Mouse (Mus musculus) embryo, embryonic 10.5 days (tissue): ENCODE results near the gene Cbl.

Source experiments
- DNase-seq: peaks from one replicate; pipeline ENCODE4 v3.0.0-alpha.2; 2015; ENCODE audit warnings: low spot score

The Cbl gene

DNA sequence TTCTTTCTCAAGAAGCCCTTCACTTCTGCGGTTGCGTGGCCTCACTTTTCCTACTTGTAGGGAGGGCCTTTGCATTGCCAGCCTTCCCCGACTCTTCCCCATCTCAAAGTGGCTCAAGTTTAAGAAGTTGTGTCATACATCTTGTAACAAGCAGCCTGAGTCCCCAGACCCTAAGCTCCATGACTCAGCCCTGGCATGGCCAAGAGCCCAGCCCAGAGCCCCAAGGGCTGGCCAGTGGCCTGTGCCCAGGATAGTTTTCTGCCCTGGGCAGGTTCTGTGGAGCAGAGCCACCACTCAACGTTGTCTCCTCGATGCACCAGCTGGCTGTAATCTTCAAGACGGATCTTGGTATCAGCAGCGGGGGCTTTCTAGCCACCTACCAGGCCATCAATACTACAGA, 129.0 kb downstream of the Cbl start:
- no peak for DNase-seq

DNA sequence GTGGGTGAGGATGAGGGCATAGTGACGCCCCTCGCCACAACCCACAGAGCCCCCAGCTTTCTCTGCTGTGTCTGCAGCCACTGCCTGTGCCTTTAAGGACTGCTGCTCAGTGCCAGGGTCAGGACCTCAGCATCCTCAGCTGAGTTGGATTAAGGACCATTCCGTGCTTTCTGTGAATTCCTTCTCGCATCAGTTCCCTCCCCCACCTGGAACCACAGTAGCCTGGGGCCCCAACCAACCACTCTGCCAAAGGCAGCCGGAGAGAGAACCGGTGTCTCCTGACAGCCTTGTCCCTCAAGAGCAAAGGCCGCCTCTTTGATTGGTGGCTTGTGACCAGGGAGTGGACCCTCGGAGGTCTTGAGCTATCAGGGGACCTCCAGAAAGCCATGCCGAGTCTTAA, 132.4 kb downstream of the Cbl start, which contains the start of gene Mfrp:
Gene Mfrp, plus strand, starts transcription at position 240 of the 400 bp plus-strand sequence.
- peak; percentile 26 for DNase-seq

DNA sequence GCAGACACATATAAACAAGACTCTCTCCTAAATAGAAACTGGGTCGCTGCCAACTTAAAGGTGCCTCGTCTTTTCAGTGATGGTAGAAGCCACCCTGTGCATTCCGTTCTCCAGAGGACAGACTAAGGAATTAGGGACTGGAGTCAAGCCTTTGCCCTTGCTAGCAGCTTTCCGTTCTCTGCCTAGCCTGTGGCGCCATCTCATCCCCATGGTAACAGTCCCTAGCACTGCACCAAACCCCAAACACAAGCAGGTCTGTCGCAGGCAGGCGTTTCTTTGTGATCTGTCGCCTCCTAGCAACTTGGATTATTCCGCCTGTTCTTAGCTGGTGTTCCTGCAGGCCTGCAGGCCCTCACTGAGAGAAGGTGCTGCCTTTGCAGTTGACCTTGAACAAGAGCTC, 137.3 kb downstream of the Cbl start:
- peak; percentile 68 for DNase-seq

DNA sequence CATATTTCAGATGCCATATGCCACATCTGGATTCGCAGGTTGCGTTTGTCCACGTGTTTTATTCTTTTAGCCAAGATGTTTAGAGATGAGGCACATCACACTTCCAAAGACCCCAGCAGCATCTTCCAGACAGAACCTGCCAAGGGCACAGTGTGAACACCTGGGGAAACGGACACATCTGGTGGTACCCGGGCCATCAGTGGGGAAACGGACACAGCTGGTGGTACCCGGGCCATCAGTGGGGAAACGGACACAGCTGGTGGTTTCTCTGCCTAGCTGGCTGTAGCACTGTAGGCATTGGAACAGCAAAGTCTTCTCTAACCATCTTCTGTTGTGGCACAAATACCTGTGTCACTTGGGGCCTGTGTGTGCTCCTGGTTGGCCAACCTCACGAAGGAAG, 138.1 kb downstream of the Cbl start:
- DNase-seq, result no peak

DNA sequence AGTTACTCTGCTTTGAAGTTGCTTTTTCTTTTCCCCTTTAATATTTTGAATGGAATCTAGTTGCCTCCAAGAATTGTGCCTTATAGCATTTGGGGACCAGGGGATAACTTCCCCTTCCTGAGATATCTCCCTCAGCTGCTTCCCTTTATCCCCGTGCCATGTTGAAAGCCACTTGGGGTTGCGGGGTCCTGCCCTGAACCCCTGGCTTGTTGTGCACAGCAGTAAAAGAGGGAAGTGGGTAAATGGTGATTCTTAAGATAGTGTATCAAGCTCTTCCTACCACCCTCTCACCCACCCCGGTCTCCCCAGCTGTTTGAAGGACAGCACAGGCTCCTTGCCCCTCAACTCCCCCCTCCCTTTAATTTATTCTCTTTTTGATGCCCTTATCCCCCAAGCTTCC, 139.1 kb downstream of the Cbl start:
- DNase-seq, result no peak

DNA sequence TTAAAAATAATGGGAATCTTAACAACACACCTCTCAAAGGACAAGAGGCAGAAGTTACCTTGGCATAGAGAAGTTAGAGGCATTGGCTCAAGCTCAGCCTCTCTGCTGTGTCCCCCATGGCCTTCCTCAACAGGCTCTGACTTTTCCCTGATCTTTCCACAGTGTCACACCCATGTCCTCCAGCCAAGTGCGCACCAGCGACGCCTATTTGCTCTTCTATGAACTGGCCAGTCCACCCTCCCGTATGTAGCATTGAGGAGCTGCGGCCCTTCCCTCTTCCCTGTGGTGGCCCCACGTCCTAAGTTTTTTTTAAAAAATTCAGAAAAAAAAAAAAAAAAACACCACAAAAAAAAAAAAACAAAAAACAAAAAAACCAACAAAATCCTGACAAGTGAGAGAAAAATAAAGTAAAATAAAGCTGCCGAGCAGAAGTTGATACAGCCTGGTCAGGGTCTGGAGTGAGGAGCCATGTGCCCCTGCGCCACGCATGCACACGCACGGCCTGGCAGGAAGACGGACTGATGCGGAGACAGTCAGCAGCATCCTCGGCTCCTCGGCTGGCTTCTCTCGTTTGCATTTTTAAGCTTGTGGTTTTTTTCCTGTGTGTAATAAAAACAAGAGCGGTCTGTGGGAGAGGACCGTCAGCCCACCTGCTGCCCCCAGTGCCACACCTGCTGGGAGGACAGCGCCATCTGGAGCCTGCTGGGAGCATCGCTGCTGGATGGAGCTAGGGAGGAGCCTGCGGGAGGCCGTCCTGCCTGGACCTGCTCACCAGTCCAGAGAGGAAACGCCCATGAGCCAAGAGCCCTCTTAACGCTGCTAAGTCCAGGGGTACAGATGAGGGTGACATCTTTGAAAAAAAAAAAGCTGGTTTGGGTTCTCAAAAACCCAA, 140.0 kb downstream of the Cbl start:
- DNase-seq, result peak; percentile 82
